Mouse (Mus musculus): ENCODE measurements around the gene Zfp626.

DNA sequence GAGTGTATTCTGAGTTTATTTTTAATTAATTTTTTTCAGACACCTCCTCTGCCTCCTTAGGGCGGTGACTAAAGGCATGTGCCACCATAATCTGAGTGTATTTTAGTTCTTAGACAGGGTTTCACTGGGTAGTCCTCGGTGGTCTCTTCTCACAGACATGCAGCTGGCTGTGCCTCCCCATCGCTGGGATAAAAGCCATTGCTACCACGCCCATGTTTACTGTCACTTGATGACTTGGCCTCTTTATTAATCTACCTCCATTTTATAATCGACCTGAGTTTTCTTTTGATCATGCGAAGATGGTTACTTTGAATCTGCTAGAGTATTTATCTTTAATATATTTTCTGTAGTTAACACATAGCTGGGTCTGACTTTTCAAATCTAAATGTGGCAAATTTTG lies 30.9 kb downstream of the Zfp626 start:
- TF ChIP-seq GATA1 (IDR thresholded peaks at IDR 0.05; ENCODE audit: borderline replicate concordance, low read length) (no peak), CTCF (IDR thresholded peaks at IDR 0.05; ENCODE audit: low read depth, low read length) (no peak), GATA2 (IDR thresholded peaks at IDR 0.05; ENCODE audit: borderline replicate concordance, low read depth, low read length) (no peak), POLR2AphosphoS5 (IDR thresholded peaks at IDR 0.05; ENCODE audit: insufficient replicate concordance, low read depth, low read length) (no peak), TAL1 (conservative IDR thresholded peaks at IDR 0.05; ENCODE audit: low read depth, low read length) (no peak)
